Mouse (Mus musculus) embryonic fibroblast, embryonic 13.5 days (primary cell): ENCODE measurements around the gene Ifrd1. TPM values are rescaled to one million over a fixed set of nuclear protein-coding genes. Genes with fewer than 3 reads are reported as not detected.

Experiments used
- H3K27ac ChIP-seq: 2 replicates; pipeline ENCODE4 v1.5.1; 2012; ENCODE audit warnings: low read length, control low read depth, inconsistent platforms; ENCODE audit not compliant: insufficient read depth
- H3K4me1 ChIP-seq: 2 replicates; pipeline ENCODE4 v1.6.1; 2011; ENCODE audit warnings: low read length; ENCODE audit not compliant: control insufficient read depth, insufficient read depth
- H3K4me3 ChIP-seq: 2 replicates; pipeline ENCODE4 v1.5.1; 2011; ENCODE audit warnings: mild to moderate bottlenecking, control low read depth, low read length; ENCODE audit not compliant: insufficient read depth
- CTCF ChIP-seq: IDR thresholded peaks from 2 replicates; pipeline ENCODE4 v1.5.1; 2011; ENCODE audit warnings: mild to moderate bottlenecking, control low read depth, low read length, moderate library complexity, borderline replicate concordance; ENCODE audit not compliant: insufficient read depth
- POLR2A ChIP-seq: IDR thresholded peaks from 2 replicates; pipeline ENCODE4 v1.6.1; 2011; ENCODE audit warnings: low read depth, mild to moderate bottlenecking, control low read depth, low read length, moderate library complexity
- polyA plus RNA-seq: library from polyadenylated mRNA; stranded (reverse); fragments of >200 nt; gene quantifications from 2 replicates; pipeline ENCODE4 v1.2.4, GENCODE M21; 2011; ENCODE audit warnings: low read depth; ENCODE audit not compliant: missing spikeins, insufficient read length

Gene Ifrd1
- polyA plus RNA-seq, 1 experiment: 161 TPM

DNA sequence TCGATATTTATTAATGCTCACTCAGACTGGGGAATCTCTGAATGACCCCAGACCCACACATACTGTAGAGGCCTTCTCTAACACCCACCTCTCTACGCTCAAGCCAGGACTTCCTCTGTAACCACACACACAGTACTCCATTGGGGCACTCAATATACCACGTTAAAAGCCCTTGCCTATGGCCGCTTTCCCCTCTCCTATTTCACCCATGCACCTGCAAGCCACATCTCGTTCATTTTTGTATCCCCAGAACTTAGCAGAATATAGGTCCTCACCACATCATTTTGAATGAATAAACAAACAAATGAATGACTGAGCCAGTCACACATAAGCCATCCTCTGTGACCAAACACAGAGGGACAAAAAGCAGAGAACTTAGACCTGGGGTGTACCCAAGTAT lies 3.4 kb downstream of the Ifrd1 start:
- TF ChIP-seq CTCF: no peak
- TF ChIP-seq POLR2A: no peak
- Histone ChIP-seq H3K4me1 (peaks cover 6% of the 10 kb centered on the region), H3K27ac (no peak overlapping the region), H3K4me3 (no peak overlapping the region)

GRCm38 (mm10) chr12:40243821-40244221 lies 4.5 kb downstream of the Ifrd1 start:
- peaks cover 8% of the 10 kb centered on the region for H3K4me1 ChIP-seq
- H3K27ac ChIP-seq: no peak overlapping the region
- H3K4me3 ChIP-seq: no peak overlapping the region
- TF ChIP-seq POLR2A: no peak
- no peak for TF ChIP-seq CTCF

GRCm38 (mm10) chr12:40243241-40243640 lies 5.1 kb downstream of the Ifrd1 start:
- H3K27ac ChIP-seq: no peak overlapping the region
- TF ChIP-seq POLR2A: no peak
- TF ChIP-seq CTCF: no peak
- peaks cover 7% of the 10 kb centered on the region for H3K4me1 ChIP-seq
- no peak overlapping the region for H3K4me3 ChIP-seq

DNA sequence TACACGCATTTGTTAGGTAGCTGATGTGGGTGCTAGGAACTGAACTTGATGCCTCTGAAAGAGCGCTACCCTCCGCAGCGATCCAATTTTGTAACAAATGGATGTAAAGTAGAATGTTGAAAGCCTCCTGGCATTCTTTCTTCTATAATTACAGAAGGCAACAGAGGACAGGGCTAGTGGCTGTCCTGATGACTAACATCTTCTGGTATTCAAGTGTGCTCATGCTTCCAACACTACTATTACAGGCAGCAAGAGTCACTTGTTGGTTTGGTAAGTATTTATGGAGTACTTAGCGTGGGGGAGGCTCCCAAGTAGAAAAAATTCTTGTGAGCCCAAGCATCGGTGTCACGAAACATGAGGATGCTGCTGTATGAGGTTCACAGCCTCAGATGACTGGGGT lies 9.1 kb downstream of the Ifrd1 start:
- H3K4me3 ChIP-seq: no peak overlapping the region
- TF ChIP-seq CTCF (no peak), POLR2A (no peak)
- H3K4me1 ChIP-seq: peaks cover 4% of the 10 kb centered on the region
- H3K27ac ChIP-seq: no peak overlapping the region

DNA sequence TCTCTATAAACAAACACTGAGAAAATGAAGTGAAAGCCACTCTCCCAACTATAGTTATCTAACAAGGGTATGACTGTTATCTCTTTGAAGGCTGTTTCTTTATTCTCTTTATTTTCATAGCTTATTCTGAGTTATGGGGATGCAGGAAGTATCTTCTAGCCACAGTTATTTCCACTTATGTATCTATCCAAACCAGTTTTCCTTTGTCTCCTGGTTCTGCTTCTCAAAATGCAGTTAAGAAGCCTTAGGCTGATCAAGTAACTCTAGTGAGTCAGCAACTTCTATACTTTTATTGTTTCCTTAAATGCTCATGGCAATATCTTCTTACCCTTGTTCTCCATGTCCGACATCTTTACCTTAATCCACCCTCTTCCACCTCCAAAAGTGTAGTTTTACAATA lies 16.1 kb downstream of the Ifrd1 start:
- no peaks in the 10 kb centered on the region for H3K4me1 ChIP-seq
- TF ChIP-seq POLR2A (no peak), CTCF (no peak)
- no peak overlapping the region for H3K4me3 ChIP-seq
- no peak overlapping the region for H3K27ac ChIP-seq

- no peak overlapping the region for H3K4me3 ChIP-seq
- TF ChIP-seq CTCF: no peak
- no peak for TF ChIP-seq POLR2A
- H3K4me1 ChIP-seq: no peaks in the 10 kb centered on the region
- no peak overlapping the region for H3K27ac ChIP-seq
These were observed 16.7 kb downstream of the Ifrd1 start for GRCm38 (mm10) chr12:40231632-40232031.

DNA sequence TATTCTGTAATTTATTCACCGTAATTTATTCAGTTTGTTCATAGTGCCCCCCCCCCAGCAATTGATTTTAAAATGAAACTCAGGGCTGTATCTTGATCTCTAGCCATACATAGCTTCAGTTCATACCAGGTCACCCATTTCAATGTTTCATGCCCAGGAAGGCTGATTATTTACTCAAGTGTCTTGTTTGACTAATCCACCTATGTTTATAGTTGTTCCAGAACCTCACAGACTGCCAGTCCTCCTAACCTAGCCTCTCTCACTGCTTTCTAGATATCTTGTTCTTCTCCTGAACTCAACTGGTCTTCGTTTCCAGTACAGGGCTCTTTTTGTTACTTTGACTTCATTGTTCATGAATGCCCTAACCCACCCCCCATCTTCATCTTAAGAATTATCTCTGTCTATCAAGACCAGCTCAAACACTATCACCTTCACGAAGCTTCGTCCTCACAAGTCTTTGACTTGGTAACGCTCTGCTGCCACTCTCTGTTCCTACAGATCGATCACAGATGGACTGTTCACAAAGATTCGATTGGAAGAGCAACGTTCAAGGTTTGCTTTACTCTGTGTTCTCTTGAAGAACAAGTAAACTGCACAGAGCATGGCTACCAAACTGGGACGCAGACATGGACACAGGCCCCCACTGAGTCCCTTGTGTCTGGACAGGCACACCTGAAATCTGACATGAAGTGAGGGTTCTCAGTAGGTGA lies 24.0 kb downstream of the Ifrd1 start:
- Histone ChIP-seq H3K27ac (no peak overlapping the region), H3K4me1 (peaks cover 3% of the 10 kb centered on the region; the same call in 1 of the 2 replicates), H3K4me3 (no peak overlapping the region)
- TF ChIP-seq POLR2A (no peak), CTCF (no peak)

- TF ChIP-seq CTCF (no peak), POLR2A (no peak)
- Histone ChIP-seq H3K27ac (peak overlapping the region; percentile 39), H3K4me3 (no peak overlapping the region), H3K4me1 (peaks cover 3% of the 10 kb centered on the region; the same call in 1 of the 2 replicates)
These were observed 24.6 kb downstream of the Ifrd1 start for GRCm38 (mm10) chr12:40223676-40224075.

DNA sequence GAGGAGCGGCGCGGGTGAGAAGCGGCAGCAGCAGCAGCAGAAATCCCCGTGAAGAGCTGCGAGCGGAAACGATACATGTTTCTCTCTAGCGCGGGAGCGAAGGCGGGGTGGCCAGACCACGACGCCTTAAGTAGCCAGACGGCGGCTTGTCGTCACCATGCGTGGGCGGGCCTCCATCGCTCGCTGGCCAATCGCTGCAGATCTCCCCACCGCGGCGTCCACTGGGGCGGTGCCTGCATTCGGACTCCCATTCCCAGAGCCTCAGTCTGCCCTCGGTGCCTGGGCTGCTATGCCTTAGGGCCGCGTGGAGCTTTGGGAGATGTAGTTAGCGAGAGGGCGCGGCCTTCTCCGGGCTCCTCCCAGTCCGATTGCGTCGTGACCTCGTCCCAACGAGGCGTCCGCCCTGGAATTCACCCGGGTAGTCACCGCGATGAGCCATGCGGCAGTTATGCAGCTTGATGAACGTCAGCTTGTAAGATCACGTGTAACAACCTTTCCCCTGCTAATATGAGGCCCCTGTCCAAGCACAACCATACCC lies 25.2 kb downstream of the Ifrd1 start:
- TF ChIP-seq POLR2A (peak; percentile 100), CTCF (no peak)
- Histone ChIP-seq H3K27ac (peak overlapping the region; percentile 93), H3K4me3 (peak overlapping the region; percentile 99), H3K4me1 (peaks cover 3% of the 10 kb centered on the region; the same call in 1 of the 2 replicates)

- TF ChIP-seq POLR2A (peak; percentile 58), CTCF (no peak)
- peak overlapping the region; percentile 93 for H3K27ac ChIP-seq
- H3K4me3 ChIP-seq: peak overlapping the region; percentile 99
- peaks cover 6% of the 10 kb centered on the region; the same call in 1 of the 2 replicates for H3K4me1 ChIP-seq
These were observed 25.8 kb downstream of the Ifrd1 start for GRCm38 (mm10) chr12:40222251-40223081.
